Mouse (Mus musculus) CD4-positive, CD25-positive, alpha-beta regulatory T cell, adult 2 months (primary cell): Measurements from ENCODE around the gene Cyp8b1.

Source experiments
- DNase-seq: peaks from one replicate; pipeline ENCODE4 v3.0.0-alpha.2; 2012; ENCODE audit warnings: low read depth, low spot score

Cyp8b1 gene

DNA sequence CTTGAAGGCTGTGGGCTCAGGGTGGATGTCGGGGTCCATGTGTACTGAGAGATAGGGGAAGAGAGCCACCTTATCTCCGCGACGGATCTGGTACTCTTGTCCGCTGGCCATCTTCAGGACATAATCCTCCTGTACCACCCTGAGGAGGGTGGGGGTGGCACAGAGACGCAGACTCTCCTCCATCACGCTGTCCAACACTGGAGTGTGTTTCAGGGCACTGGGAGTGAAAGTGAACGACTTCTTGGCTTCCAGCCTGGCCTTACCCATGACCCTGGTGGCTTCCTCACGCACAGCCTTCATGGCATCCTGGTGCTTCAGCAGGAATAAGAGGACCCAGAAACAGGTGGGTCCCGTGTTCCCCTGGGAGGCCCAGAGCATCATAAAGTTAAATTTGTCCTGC is 1.0 kb downstream of the Cyp8b1 start:
- DNase-seq, result no peak

DNA sequence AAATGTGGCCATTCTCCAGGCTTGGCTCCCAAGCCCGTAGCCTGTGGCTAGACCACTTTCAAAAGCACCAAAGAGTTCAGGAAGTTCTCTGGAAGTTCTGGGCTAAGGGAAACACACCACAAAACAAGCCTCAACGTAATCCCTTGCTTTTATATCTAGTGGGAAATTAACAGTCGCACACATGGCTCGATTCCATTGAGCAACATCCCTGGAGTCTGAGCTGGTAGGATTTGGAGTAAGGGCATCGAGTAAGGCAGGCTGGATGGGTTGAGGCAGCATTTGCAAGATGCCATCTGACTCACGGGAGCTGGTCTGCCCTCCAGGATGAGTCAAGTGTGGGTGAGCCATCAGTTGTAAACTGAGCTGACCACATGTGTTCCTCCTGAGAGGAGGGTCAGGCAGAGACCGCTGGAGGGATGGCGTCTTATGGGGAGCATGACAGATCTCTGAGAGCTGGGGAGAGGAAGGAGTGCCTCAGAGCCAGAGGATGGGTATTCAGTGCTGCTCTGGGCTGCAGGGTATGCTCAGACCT is 1.8 kb downstream of the Cyp8b1 start:
- DNase-seq, result no peak

DNA sequence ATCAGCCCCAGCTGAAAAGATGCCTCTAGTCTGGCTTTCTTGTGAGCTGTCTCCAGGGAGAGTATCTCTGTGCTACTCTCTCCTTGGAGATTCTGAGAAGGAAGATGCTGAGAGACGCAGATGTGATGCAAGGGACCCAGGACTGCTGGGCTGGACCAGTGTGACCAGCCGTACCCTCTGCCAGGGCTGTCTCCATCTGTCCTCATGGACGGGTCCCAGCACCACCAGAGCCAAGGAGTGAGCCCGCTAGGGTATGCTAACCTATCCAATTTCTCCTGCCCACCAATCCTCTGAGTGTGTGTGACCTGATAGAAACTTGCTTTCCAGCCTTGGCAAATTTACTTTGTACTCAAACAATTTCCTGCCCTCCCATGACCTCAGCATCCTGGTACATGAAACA is 3.3 kb downstream of the Cyp8b1 start:
- no peak for DNase-seq

DNA sequence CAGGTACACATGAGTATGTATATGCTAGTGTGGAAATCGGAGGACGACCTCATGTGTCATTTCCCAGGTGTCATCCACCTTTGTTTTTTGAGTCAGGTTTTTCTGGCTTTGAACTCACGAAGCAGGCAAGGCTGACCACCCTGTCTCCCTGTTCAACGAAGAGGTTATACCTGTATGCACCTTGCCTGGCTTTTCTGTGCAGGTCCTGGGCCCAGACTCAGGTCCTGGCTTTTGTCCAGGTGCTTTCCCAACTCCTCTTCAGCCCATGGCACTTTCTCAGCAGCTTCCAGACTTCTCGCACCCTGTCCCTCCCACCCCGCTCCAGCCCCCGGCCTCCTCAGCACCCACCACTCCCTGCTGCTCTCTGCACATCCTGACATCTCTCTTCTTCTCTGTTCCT is 4.9 kb downstream of the Cyp8b1 start:
- DNase-seq, result no peak

DNA sequence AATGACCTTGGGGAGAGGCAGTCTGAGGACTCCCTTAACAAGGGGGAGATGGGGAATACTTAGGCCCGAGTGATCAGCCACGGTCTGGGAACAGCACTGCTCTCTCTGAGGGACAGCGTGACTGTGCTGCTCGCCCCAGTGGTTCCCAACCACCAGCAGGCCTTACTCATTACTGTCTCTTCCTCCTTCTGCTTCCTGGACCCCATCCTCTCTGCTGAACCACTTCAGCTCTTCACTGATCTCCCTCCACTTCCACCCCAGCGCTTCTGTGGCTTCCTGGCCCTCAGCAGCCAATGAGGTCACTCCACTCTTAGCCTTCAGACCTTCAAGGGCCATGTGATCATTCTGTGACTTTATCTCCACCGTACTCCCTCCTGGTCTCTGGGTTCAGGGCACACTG is 6.5 kb downstream of the Cyp8b1 start:
- no peak for DNase-seq

DNA sequence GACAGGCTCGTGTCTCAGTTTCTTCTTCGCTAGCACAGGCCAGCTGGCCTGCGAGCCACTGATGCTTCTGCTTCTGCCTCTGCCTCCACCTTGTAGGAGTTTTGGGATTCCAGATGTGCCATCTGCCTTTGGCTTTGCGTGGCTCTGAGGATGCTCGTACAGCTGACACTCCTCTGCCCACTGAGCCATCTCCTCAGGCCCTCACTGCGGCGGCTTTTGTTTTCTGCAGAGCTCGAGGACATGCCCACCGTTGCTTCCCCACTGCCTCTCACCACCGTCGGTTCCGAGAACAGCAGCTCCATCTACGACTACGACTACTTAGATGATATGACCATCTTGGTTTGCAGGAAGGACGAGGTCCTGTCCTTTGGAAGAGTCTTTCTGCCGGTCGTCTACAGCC is 7.8 kb downstream of the Cyp8b1 start:
- DNase-seq, result no peak

DNA sequence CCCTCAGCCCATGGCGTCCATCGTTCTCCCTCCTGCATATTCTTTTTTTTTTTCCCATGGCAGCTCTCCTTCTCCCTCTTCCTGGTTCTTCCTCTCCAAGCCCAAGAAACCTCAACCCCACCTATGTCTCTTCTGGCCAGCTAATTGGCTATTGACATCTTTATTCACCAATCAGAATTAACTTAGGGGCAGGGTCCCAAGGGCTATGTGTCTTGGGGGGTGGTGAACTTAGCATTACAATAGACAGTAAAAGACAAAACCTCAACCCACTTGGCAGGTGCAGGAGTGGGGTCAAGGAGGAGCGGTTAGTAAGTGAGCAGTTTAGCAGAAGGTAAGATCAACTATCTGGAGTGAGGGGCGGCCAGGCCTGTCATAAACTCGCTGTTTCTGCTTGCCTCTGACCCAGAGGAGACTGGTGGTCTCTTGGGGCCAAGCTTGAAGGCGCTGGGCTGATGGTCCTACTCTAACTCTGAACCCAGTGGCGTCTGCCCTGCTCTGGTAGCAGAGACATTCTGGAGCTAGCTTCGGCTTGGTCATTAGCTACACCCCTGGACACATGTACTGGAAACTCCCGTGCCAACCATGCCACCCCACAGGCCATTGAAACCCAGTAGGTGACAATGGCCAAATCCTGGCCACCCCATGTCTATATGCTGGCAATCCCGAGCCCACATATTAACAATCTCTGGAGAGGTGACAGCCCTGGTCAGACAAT is 8.6 kb downstream of the Cyp8b1 start:
- DNase-seq, result no peak

DNA sequence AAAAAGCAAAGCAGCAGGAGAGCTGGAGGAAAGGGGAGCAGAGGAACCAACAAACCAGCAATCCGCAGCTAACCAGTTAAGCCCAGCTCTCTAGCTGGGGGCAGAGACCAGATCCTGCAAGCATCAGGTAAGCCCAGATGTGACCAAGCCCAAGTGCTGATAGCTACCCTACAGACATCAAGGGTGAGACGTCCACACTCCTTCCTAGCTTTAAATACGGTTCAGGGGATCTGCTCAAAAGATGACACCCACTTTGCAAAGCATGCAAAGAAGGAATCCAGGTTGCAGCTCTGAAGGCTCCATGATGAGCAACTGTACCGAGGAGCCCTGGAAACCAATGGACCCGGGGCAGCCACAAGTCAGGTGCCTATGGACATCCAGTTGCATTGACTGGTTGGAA is 9.6 kb downstream of the Cyp8b1 start:
- DNase-seq, result no peak

DNA sequence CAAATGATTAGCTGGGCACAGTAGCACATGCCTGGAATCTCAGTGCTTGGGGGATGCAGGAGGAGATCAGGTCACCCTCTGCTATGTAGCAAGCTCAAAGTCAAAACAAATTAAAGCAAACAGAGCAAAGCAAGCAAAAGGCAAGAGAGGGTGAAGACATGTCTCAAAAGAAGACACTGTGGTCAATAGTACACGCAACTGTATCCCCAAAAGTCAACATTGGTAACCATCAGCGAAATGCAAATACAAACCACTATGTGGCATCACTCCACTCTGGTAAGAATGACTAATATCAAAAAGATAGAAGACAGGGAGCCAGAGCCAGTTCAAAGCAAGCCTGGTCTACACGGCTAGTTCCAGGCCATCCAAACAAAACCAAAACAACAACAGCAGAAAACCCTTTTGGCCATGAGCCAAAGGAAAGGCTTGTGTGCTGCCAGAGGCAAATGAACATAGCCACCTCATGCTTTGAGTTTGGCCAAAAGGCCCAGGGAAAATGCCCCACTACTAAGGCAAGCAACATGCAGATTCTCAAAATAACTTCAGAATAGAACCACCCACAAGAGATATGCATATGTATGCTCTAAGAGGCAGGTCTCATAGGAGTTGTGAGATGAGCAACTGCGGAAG is 10.4 kb downstream of the Cyp8b1 start:
- DNase-seq, result no peak

DNA sequence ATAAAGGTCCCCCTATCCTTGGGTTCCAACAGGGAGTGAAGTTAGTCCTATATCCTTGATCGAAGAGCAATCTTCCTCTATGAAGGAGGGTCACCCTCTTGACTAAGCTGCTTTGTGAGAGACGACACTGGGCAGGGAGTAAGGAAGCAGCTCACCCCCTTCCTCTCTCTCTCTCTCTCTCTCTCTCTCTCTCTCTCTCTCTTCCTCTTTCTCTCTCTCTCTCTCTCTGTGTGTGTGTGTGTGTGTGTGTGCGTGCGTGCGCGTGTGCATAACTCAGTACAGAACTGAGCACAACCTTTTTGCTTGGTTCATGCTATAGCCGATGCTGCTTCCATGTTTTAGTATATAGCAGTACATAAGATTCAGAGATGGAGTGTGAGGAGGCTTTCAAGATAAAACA is 11.2 kb downstream of the Cyp8b1 start:
- no peak for DNase-seq

DNA sequence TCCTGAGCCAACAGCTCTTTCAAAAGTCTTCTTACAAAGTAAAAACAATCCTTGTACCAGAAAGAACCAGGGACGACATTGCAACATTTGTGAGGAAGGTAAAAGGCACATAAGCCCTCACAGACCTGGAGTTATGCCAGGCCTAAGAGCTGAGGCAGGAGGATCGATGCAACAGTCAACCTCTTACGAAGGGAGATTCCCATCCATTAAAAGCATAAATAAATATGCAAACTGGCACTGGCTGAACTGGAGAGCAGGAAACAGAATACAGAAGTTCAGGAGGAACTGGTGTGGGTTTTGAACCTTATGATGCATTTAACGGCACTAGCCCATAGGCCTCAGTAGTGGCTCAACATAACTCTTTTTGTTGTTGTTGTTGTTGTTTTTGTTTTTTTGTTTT is 11.8 kb downstream of the Cyp8b1 start:
- DNase-seq, result no peak

DNA sequence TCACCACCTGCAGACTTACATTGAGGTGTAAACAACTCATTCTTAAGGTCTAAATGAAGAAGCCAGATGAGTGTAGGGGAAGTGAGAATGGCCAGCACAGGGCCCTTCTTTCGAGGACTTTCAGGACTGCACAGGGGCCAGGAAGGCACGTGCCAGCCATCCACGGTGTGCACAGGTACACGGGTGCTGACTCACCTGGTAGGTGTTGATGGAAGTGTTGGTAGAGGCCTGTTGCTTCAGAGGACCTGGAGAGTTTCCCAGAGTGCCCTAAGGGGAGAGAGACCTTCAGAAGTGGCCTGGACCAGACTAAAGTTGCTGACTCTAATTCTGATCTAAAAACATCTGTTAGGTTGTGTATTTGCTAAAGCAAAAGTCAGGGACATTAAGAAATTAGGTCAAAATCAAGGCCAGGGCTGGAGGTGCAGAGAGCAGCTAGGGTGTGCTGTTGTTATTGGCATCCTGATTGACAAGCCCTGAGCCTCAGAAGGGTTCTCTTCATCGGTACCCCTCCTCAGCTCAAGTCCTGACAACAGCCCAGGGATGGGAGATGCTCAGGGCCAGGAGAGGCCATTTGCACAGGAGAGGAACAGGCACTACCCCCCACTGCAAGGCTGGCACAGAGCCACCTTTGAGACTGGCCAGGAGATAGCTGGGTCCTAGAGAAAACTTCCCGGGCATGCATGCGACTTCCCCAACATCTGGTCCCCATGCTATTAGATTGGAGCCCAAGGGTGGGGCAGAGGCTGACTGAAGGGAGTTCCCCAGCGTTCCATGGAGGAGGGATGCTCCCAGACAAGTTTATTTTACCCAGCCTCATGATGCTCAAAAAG is 12.4 kb downstream of the Cyp8b1 start:
- no peak for DNase-seq

DNA sequence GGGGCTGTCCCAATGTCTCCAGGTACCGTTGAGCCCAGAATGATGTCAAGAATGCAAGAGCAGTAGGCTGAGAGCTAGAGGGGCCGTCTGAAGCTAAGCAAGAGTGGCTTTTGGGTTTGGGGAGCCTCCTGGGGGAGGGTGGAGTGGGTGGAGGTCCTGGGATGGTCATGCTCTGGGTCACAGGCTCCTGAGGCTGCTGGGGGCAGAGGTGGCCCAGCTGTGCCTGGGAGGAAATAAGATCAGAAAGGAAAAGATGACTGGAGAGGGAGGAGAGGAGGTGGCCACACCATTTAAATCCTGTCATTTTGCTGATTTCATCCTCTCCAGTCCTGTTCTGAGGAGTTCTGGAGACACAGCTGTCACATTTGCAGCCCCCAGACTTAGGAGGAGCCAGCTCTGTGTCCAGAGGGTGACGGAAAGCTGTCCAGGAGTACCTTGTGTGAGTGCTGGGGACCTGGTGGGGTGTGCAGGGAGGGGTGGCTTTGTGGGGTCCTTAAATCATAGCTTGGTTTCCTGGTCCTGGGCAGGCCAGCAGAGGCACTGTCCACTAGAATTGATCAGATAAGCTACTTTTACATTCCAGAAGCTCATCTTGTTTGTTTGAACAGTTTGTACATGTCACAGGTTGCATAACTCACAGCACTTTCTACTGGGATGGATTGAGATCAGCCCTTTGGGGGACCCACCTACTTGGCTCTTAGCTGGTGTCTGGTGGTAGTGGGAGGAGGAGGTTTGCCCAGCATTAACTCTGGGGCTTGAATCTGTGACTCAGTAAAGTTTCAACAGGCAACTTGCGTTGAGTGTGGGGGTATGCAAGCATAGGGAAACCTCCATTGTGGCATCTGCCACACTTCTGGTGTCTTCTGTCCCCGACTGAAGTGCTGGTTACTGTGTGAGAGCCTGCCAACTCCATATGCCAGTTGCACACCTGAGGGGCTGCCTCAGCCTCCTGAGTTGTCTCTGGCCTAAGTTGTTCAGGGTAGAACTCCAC is 14.1 kb downstream of the Cyp8b1 start:
- DNase-seq, result no peak

DNA sequence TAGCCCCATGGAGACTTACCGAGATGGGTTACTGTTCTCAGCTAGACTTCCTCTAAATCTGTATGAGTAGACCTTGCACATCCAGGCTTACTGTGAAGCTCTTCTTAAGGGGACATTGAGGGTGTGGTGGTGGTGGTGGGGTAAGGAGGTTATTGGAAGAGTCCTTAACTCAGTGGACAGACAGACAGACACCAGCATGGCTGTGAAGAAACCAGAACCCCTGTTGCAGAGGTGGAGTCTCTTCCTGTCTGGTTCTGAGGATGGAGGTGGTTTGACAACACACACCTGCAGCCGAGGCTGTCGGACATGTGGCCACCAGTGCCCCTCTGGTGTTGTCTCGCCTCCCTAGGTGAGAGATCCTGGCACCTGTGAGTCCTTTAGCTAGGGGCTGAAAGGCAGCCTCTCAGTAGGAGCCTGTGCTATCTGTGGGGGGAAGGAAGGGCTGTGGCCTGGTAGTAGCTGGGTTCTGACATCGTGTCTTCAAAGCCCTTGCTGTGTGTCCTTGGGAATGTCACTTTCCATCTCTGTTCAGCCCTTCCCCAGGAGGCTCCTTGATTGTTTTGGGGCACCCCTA is 15.7 kb downstream of the Cyp8b1 start:
- DNase-seq, result no peak

DNA sequence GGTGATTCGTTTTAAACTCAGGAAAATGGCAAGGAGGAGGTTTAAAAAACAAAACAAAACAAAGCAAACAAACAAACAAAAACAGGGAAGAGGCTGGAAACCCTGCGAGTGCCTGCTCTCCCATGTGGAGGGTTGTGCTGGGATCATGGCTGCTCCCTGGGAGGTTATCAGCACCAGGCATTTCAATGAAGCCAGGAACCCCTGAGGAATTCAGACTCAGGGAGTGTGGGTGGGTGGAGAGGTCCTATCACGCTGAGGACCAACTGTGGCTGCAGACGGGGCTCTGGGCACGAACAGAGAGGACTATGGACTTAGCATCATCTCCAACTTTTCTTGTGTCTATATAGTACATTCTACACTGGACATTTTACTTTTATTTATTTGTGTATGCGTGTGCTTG is 16.8 kb downstream of the Cyp8b1 start:
- DNase-seq, result no peak

DNA sequence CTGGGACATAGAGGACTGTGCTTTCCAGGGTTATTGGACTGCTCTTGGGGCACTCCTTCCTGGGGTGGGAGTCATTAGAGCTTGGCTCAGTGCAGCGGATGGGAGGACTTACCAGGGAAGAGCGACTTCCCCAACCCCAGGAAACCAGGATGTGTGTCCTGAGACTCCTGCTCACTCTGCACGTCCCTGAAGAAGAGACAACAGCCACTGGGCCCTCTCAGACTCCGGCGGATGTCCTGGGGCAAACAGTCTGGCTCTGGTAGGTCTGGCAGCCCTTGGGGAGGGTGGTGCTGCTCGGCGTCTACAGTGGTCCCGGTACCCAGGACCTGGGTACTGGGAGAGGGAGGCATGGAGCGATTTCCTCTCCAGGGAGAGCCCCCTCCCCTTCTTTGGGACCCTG is 17.9 kb downstream of the Cyp8b1 start, which contains the start of gene Ackr2:
Gene Ackr2 (plus strand): TSS at position 111 of the 400 bp plus-strand sequence.
- no peak for DNase-seq

DNA sequence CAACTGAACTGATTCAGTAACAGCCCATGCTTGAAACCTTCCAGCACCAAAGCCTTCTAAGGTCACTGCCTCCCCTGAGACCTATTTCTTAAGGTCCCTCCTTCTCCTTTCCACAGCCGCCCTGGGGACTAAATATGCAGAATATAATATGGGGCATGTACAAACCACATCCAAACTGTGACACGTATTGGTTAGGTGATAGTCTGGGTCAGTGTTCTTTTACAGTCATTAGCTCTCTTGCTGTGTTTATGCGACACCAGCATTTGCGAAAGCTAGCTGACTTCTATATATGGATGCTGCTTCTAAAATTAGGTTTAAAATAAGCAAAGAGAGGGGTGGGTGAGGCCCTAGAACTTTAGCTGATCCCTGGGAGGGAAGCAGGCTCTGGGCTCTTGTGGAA is 19.3 kb downstream of the Cyp8b1 start:
- no peak for DNase-seq

DNA sequence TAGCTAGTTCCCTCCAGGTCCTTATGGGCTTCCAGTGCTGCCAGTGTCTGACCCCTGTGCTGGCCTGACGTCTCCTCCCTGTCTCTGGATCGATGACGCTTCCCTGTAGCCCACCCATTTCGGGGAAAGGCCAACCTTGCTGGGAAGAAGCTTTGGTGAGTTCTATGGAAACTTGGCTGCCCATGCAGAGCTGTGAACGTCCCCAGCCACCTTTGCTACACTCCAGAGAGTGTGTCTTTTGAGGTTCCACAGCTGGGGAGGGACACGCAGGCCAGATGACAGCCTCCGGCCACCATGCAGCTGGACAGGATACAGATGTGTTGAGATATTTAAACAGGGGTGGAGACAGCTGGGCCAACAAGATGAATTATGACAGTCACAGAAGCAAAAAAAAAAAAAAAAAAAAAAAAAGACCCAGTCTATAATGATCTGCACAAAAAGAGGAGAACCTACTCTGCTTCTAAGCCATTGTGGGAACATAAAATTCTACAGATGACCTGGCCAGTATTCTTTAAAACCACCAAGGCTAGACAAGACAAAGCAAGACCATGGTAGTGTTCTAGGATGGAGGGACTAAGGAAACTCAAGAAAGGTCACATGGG is 20.6 kb downstream of the Cyp8b1 start:
- no peak for DNase-seq

DNA sequence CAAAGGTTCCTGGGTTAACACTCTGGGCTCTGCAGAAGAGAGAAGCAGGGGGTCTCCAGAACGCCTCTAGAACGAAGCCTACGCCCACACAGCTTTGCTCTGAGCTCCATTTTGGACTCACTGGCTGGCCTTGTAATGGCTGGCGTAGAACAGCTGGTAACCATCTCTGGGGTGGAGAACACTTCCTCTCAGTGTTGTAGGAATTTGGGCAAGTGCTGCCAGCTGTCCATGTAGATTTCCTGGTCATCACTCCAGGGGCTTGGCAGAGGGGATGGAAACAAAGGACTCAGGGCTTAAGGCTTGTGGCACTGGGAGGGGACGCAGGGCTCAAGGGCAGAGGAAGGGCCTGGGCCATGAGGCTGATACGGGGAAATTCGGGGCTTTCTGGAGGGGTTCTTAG is 21.7 kb downstream of the Cyp8b1 start:
- DNase-seq, result no peak

DNA sequence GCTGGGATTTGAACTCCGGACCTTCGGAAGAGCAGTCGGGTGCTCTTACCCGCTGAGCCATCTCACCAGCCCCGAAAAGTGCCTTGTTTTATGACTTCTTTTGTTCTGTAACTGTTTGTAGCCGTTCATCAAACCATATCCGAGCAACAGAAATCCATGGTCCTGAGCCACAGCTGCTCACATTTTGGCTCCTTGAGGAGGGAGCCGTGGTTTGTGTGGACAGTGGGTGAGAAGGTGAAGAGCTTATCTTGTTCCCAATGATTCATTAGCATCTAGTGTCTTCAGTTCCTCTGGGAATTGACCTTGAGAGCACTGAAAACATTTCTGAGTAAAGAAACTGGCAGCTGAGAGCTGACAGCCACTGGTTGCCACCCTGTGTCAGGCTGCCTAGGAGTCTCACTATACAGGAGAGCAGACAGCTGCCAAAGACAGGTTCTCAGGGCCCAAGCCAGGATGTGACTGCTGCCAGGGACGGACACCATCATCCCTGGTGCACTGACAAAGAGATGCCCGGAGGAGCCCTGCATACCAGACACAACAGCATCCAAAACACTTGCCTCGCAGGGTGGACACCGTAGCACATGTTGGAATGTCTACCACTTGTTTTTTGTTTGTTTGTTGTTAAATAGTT is 23.9 kb downstream of the Cyp8b1 start:
- DNase-seq, result no peak
